Mouse (Mus musculus) ES-E14 (cell line): Measurements from ENCODE around the gene Cop1.

Experiments used
- HCFC1 ChIP-seq: IDR thresholded peaks from 2 replicates; pipeline ENCODE4 v1.6.1; 2012; ENCODE audit warnings: low read length, inconsistent platforms, borderline replicate concordance; ENCODE audit not compliant: insufficient read depth
- MAFK ChIP-seq: IDR thresholded peaks from 2 replicates; pipeline ENCODE4 v1.6.1; 2014; ENCODE audit warnings: mild to moderate bottlenecking, low read depth, low read length, inconsistent platforms; ENCODE audit not compliant: insufficient read depth
- ZNF384 ChIP-seq: IDR thresholded peaks from 2 replicates; pipeline ENCODE4 v1.6.1; 2012; ENCODE audit warnings: low read depth, low read length, inconsistent platforms

DNA sequence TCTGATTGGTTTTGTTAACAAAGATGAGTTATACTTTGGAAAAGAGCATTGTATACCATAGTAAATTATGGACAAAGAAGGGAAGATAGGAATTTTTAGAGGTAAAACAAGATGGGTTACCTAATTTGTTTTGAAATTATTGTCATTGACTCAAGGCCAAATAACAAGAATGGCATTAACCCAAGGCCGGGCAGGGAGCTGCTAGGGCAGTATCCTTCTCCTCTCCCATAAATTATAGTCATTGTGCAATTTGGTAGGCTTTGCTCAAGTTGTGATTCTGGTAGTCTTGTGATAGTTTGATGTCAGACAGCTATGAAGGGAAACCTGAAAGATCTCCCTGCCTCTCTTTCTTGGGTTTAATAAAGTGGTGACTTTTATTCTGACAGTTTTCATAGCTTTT is 49.7 kb downstream of the Cop1 start:
- TF ChIP-seq MAFK: no peak
- TF ChIP-seq HCFC1: no peak
- TF ChIP-seq ZNF384: no peak
